Mouse (Mus musculus) hindbrain, embryonic 15.5 days (tissue): ENCODE results near the gene Olfr1229. TPM values are rescaled to one million over a fixed set of nuclear protein-coding genes. Genes with fewer than 3 reads are reported as not detected.

Source experiments
- ATAC-seq: fragments of 200-750 bp; cut with Nextera tagmentation; 2 replicates; pipeline ENCODE4 v1.8.0; 2017; ENCODE audit warnings: low read depth, moderate number of reproducible peaks, moderate TSS enrichment; ENCODE audit not compliant: low FRiP score
- H3K27ac ChIP-seq: fragments of 300-500 bp; sonication (generic); replicated peaks from 2 replicates; pipeline ENCODE4 v1.5.1; 2015; ENCODE audit warnings: mild to moderate bottlenecking, inconsistent platforms
- H3K27me3 ChIP-seq: fragments of 300-500 bp; sonication (generic); 2 replicates; pipeline ENCODE4 v1.6.1; 2015; ENCODE audit warnings: control low read depth, inconsistent platforms
- H3K36me3 ChIP-seq: fragments of 300-500 bp; sonication (generic); 2 replicates; pipeline ENCODE4 v1.6.1; 2015; ENCODE audit warnings: control low read depth, inconsistent platforms
- H3K4me1 ChIP-seq: fragments of 300-500 bp; sonication (generic); replicated peaks from 2 replicates; pipeline ENCODE4 v1.6.1; 2015; ENCODE audit warnings: control low read depth, inconsistent platforms
- H3K4me2 ChIP-seq: fragments of 300-500 bp; sonication (generic); 2 replicates; pipeline ENCODE4 v1.6.1; 2015; ENCODE audit warnings: moderate library complexity, mild to moderate bottlenecking, inconsistent platforms
- H3K4me3 ChIP-seq: fragments of 300-500 bp; sonication (generic); 2 replicates; pipeline ENCODE4 v1.5.1; 2015; ENCODE audit warnings: mild to moderate bottlenecking, inconsistent platforms
- H3K9ac ChIP-seq: fragments of 300-500 bp; sonication (generic); 2 replicates; pipeline ENCODE4 v1.6.1; 2015; ENCODE audit warnings: inconsistent platforms
- H3K9me3 ChIP-seq: fragments of 300-500 bp; sonication (generic); 2 replicates; pipeline ENCODE4 v1.6.1; 2016; ENCODE audit warnings: control low read depth, inconsistent platforms
- WGBS: fragments of 180-500 bp; shearing (Covaris S2); methylation state at CpG from one replicate; pipeline ENCODE4 v1.1.7; 2015; 5-methylcytosine and 5-hydroxymethylcytosine counted together
- polyA plus RNA-seq: library from polyadenylated mRNA; unstranded; fragments of >200 nt; fragmentation: Nextera tagmentation; extraction: Ambion mirVana; gene quantifications from 2 replicates; pipeline ENCODE4 v1.2.1, GENCODE M21; 2015

Gene Olfr1229
- not detected in 2 replicates for polyA plus RNA-seq

- H3K4me2 ChIP-seq: no peak within 1 kb of the TSS
- H3K9me3 ChIP-seq: no peaks in the 10 kb centered on the region
- H3K27ac ChIP-seq: no peak within 1 kb of the TSS
- no peaks in the 10 kb centered on the region for H3K4me1 ChIP-seq
- no peaks in the 10 kb centered on the region for H3K27me3 ChIP-seq
- 89% methylated on average over 2 of the region's 2 CpGs for WGBS
- ATAC-seq: no peak
- no peaks in the 10 kb centered on the region for H3K36me3 ChIP-seq
- no peak within 1 kb of the TSS for H3K4me3 ChIP-seq
- no peak within 1 kb of the TSS for H3K9ac ChIP-seq
Measured at GRCm38 (mm10) chr2:89287914-89288313, at the start of gene Olfr1229. TSS of gene Olfr1229 (minus strand) at chr2:89288014.

- Histone ChIP-seq H3K9me3 (no peaks in the 10 kb centered on the region), H3K4me1 (no peaks in the 10 kb centered on the region), H3K36me3 (no peaks in the 10 kb centered on the region), H3K4me3 (no peak within 1 kb of the TSS), H3K9ac (no peak within 1 kb of the TSS), H3K27ac (no peak within 1 kb of the TSS), H3K4me2 (no peak within 1 kb of the TSS), H3K27me3 (no peaks in the 10 kb centered on the region)
- ATAC-seq: no peak
Measured at GRCm38 (mm10) chr2:89329575-89329974, 41.8 kb upstream of the Olfr1229 start, which contains the start of gene Olfr1232. TSS of gene Olfr1232 (minus strand) at chr2:89329675.

- Histone ChIP-seq H3K4me3 (no peak within 1 kb of the TSS), H3K36me3 (no peaks in the 10 kb centered on the region), H3K4me2 (no peak within 1 kb of the TSS), H3K27ac (no peak within 1 kb of the TSS), H3K9me3 (no peaks in the 10 kb centered on the region), H3K9ac (no peak within 1 kb of the TSS), H3K4me1 (no peaks in the 10 kb centered on the region), H3K27me3 (no peaks in the 10 kb centered on the region)
- 73% methylated on average over 2 of the region's 2 CpGs for WGBS
- no peak for ATAC-seq
Measured at GRCm38 (mm10) chr2:89306974-89307373, 19.2 kb upstream of the Olfr1229 start, which contains the start of gene Olfr1231. TSS of gene Olfr1231 (minus strand) at chr2:89307074.

GRCm38 (mm10) chr2:89297168-89297567, 9.4 kb upstream of the Olfr1229 start, which contains the start of gene Olfr1230:
TSS of gene Olfr1230 (minus strand) at chr2:89297268.
- Histone ChIP-seq H3K4me3 (no peak within 1 kb of the TSS), H3K27me3 (no peaks in the 10 kb centered on the region), H3K9me3 (no peaks in the 10 kb centered on the region), H3K4me1 (no peaks in the 10 kb centered on the region), H3K27ac (no peak within 1 kb of the TSS), H3K9ac (no peak within 1 kb of the TSS), H3K4me2 (no peak within 1 kb of the TSS), H3K36me3 (no peaks in the 10 kb centered on the region)
- no peak for ATAC-seq
- WGBS: 87% methylated on average over 1 of the region's 1 CpGs

- Histone ChIP-seq H3K4me1 (no peaks in the 10 kb centered on the region), H3K9me3 (no peaks in the 10 kb centered on the region), H3K9ac (no peak within 1 kb of the TSS), H3K36me3 (no peaks in the 10 kb centered on the region), H3K4me3 (no peak within 1 kb of the TSS), H3K27me3 (no peaks in the 10 kb centered on the region), H3K4me2 (no peak within 1 kb of the TSS), H3K27ac (no peak within 1 kb of the TSS)
- ATAC-seq: no peak
Measured at GRCm38 (mm10) chr2:89253962-89254361, 33.9 kb downstream of the Olfr1229 start, which contains the start of gene Olfr1228. TSS of gene Olfr1228 (minus strand) at chr2:89254062.

Other genes with a start within 250 kb of the Olfr1229 start
- gene Olfr1218, start 226.8 kb downstream of the Olfr1229 start, polyA plus RNA-seq: not detected in 2 replicates
- gene Olfr1219, start 204.5 kb downstream of the Olfr1229 start, polyA plus RNA-seq: not detected in 2 replicates
- not detected in 2 replicates for gene Olfr1220, start 181.2 kb downstream of the Olfr1229 start, polyA plus RNA-seq
- gene Olfr1221, start 170.7 kb downstream of the Olfr1229 start, polyA plus RNA-seq: not detected in 2 replicates
- gene Olfr1222, start 155.0 kb downstream of the Olfr1229 start, polyA plus RNA-seq: not detected in 2 replicates
- gene Olfr1223, start 136.5 kb downstream of the Olfr1229 start, polyA plus RNA-seq: not detected in 2 replicates
- gene Olfr1224-ps1, start 123.9 kb downstream of the Olfr1229 start, polyA plus RNA-seq: not detected in 2 replicates
- not detected in 2 replicates for gene Olfr1225, start 113.3 kb downstream of the Olfr1229 start, polyA plus RNA-seq
- not detected in 2 replicates for gene Olfr1226, start 88.0 kb downstream of the Olfr1229 start, polyA plus RNA-seq
- gene Olfr1228, start 34.0 kb downstream of the Olfr1229 start, polyA plus RNA-seq: not detected in 2 replicates
- gene Olfr1230, start 9.3 kb upstream of the Olfr1229 start, polyA plus RNA-seq: not detected in 2 replicates
- gene Olfr1231, start 19.1 kb upstream of the Olfr1229 start, polyA plus RNA-seq: not detected in 2 replicates
- gene Olfr1232, start 41.7 kb upstream of the Olfr1229 start, polyA plus RNA-seq: not detected in 2 replicates
- gene Olfr1233, start 54.4 kb upstream of the Olfr1229 start, polyA plus RNA-seq: not detected in 2 replicates
- not detected in 2 replicates for gene Olfr1234, start 76.9 kb upstream of the Olfr1229 start, polyA plus RNA-seq
- not detected in 2 replicates for gene Olfr1238, start 121.7 kb upstream of the Olfr1229 start, polyA plus RNA-seq
- gene Olfr1239, start 132.4 kb upstream of the Olfr1229 start, polyA plus RNA-seq: not detected in 2 replicates
- not detected in 2 replicates for gene Olfr1240, start 155.0 kb upstream of the Olfr1229 start, polyA plus RNA-seq
- gene Olfr1241, start 199.1 kb upstream of the Olfr1229 start, polyA plus RNA-seq: not detected in 2 replicates
- gene Olfr1242, start 210.3 kb upstream of the Olfr1229 start, polyA plus RNA-seq: not detected in 2 replicates
- not detected in 2 replicates for gene Olfr1243, start 243.5 kb upstream of the Olfr1229 start, polyA plus RNA-seq